Mouse (Mus musculus): ENCODE measurements around the gene Pcnx4. TPM values are rescaled to one million over a fixed set of nuclear protein-coding genes. Genes with fewer than 3 reads are reported as not detected.

Gene Pcnx4
- polyA plus RNA-seq, 1 experiment: 4.9 TPM

- TF ChIP-seq MYOD1 (IDR thresholded peaks at IDR 0.05; ENCODE audit: control insufficient read depth, insufficient read length, low read depth): no peak
- TF ChIP-seq CEBPB (IDR thresholded peaks at IDR 0.05; ENCODE audit: low read depth): no peak
- no peak for TF ChIP-seq USF1 (IDR thresholded peaks at IDR 0.05; ENCODE audit: low read depth)
- no peak for TF ChIP-seq FOSL1 (IDR thresholded peaks at IDR 0.05; ENCODE audit: insufficient read depth, low read length, poor library complexity, severe bottlenecking)
- no peak for TF ChIP-seq MYOG (IDR thresholded peaks at IDR 0.05; ENCODE audit: control insufficient read depth, extremely low read depth, insufficient read length)
- TF ChIP-seq MAX (IDR thresholded peaks at IDR 0.05): no peak
- no peak for TF ChIP-seq CTCF (IDR thresholded peaks at IDR 0.05; ENCODE audit: control insufficient read depth, insufficient read depth, insufficient read length)
- no peaks in the 10 kb centered on the region for H3K79me3 ChIP-seq (ENCODE audit: low read depth)
These were observed 26.6 kb upstream of the Pcnx4 start for GRCm38 (mm10) chr12:72509606-72510005.

GRCm38 (mm10) chr12:72515446-72515845 lies 20.7 kb upstream of the Pcnx4 start:
- Histone ChIP-seq H3K79me3 (ENCODE audit: low read depth) (no peaks in the 10 kb centered on the region), H3K4me3 (ENCODE audit: insufficient read depth, poor library complexity, severe bottlenecking) (no peak overlapping the region), H3K27me3 (ENCODE audit: control insufficient read depth, insufficient read depth, insufficient read length) (peaks cover 13% of the 10 kb centered on the region), H3ac (ENCODE audit: control insufficient read depth, insufficient read length, low read depth) (no peak overlapping the region), H3K36me3 (ENCODE audit: control insufficient read depth, insufficient read depth) (no peaks in the 10 kb centered on the region), H3K79me2 (ENCODE audit: control insufficient read depth, insufficient read depth) (no peaks in the 10 kb centered on the region)
- TF ChIP-seq FOSL1 (IDR thresholded peaks at IDR 0.05; ENCODE audit: insufficient read depth, low read length, poor library complexity, severe bottlenecking): no peak
- no peak for TF ChIP-seq USF1 (IDR thresholded peaks at IDR 0.05; ENCODE audit: low read depth)
- no peak for TF ChIP-seq MYOD1 (IDR thresholded peaks at IDR 0.05; ENCODE audit: control insufficient read depth, insufficient read length, low read depth)
- TF ChIP-seq CEBPB (IDR thresholded peaks at IDR 0.05; ENCODE audit: low read depth): no peak
- no peak for TF ChIP-seq CTCF (IDR thresholded peaks at IDR 0.05; ENCODE audit: control insufficient read depth, insufficient read depth, insufficient read length)
- no peak for TF ChIP-seq MYOG (IDR thresholded peaks at IDR 0.05; ENCODE audit: control insufficient read depth, extremely low read depth, insufficient read length)
- no peak for TF ChIP-seq MAX (IDR thresholded peaks at IDR 0.05)

More at GRCm38 (mm10) chr12:72509606-72510005, 26.6 kb upstream of the Pcnx4 start:
- H3K36me3 ChIP-seq (ENCODE audit: control insufficient read depth, insufficient read depth): no peaks in the 10 kb centered on the region
- H3ac ChIP-seq (ENCODE audit: control insufficient read depth, insufficient read length, low read depth): no peak overlapping the region
- no peaks in the 10 kb centered on the region for H3K79me2 ChIP-seq (ENCODE audit: control insufficient read depth, insufficient read depth)
- H3K27me3 ChIP-seq (ENCODE audit: control insufficient read depth, insufficient read depth, insufficient read length): peaks cover 15% of the 10 kb centered on the region
- H3K4me3 ChIP-seq (ENCODE audit: insufficient read depth, poor library complexity, severe bottlenecking): no peak overlapping the region

- no peaks in the 10 kb centered on the region for H3K36me3 ChIP-seq (ENCODE audit: control insufficient read depth, insufficient read depth)
- no peak overlapping the region for H3K4me3 ChIP-seq (ENCODE audit: insufficient read depth, poor library complexity, severe bottlenecking)
- TF ChIP-seq USF1 (IDR thresholded peaks at IDR 0.05; ENCODE audit: low read depth): no peak
- no peak for TF ChIP-seq CTCF (IDR thresholded peaks at IDR 0.05; ENCODE audit: control insufficient read depth, insufficient read depth, insufficient read length)
- TF ChIP-seq MAX (IDR thresholded peaks at IDR 0.05): no peak
- no peak for TF ChIP-seq MYOG (IDR thresholded peaks at IDR 0.05; ENCODE audit: control insufficient read depth, extremely low read depth, insufficient read length)
- TF ChIP-seq MYOD1 (IDR thresholded peaks at IDR 0.05; ENCODE audit: control insufficient read depth, insufficient read length, low read depth): no peak
- no peak for TF ChIP-seq CEBPB (IDR thresholded peaks at IDR 0.05; ENCODE audit: low read depth)
- no peak for TF ChIP-seq FOSL1 (IDR thresholded peaks at IDR 0.05; ENCODE audit: insufficient read depth, low read length, poor library complexity, severe bottlenecking)
- H3K79me3 ChIP-seq (ENCODE audit: low read depth): no peaks in the 10 kb centered on the region
- no peak overlapping the region for H3ac ChIP-seq (ENCODE audit: control insufficient read depth, insufficient read length, low read depth)
- peaks cover 8% of the 10 kb centered on the region for H3K27me3 ChIP-seq (ENCODE audit: control insufficient read depth, insufficient read depth, insufficient read length)
- H3K79me2 ChIP-seq (ENCODE audit: control insufficient read depth, insufficient read depth): no peaks in the 10 kb centered on the region
These were observed 18.0 kb upstream of the Pcnx4 start for GRCm38 (mm10) chr12:72518114-72518728.

- Histone ChIP-seq H3K36me3 (ENCODE audit: control insufficient read depth, insufficient read depth) (no peaks in the 10 kb centered on the region), H3K4me3 (ENCODE audit: insufficient read depth, poor library complexity, severe bottlenecking) (no peak overlapping the region), H3K79me2 (ENCODE audit: control insufficient read depth, insufficient read depth) (no peaks in the 10 kb centered on the region), H3K79me3 (ENCODE audit: low read depth) (no peaks in the 10 kb centered on the region), H3ac (ENCODE audit: control insufficient read depth, insufficient read length, low read depth) (no peak overlapping the region), H3K27me3 (ENCODE audit: control insufficient read depth, insufficient read depth, insufficient read length) (peaks cover 4% of the 10 kb centered on the region)
- TF ChIP-seq MAX (IDR thresholded peaks at IDR 0.05): no peak
These were observed 16.8 kb upstream of the Pcnx4 start for GRCm38 (mm10) chr12:72519352-72519751.

GRCm38 (mm10) chr12:72519855-72520254 lies 16.3 kb upstream of the Pcnx4 start:
- H3K27me3 ChIP-seq (ENCODE audit: control insufficient read depth, insufficient read depth, insufficient read length): peaks cover 2% of the 10 kb centered on the region
- no peaks in the 10 kb centered on the region for H3K79me3 ChIP-seq (ENCODE audit: low read depth)
- TF ChIP-seq MYOG (IDR thresholded peaks at IDR 0.05; ENCODE audit: control insufficient read depth, extremely low read depth, insufficient read length): no peak
- no peak for TF ChIP-seq CTCF (IDR thresholded peaks at IDR 0.05; ENCODE audit: control insufficient read depth, insufficient read depth, insufficient read length)
- TF ChIP-seq MAX (IDR thresholded peaks at IDR 0.05): no peak
- no peak for TF ChIP-seq MYOD1 (IDR thresholded peaks at IDR 0.05; ENCODE audit: control insufficient read depth, insufficient read length, low read depth)
- no peak for TF ChIP-seq CEBPB (IDR thresholded peaks at IDR 0.05; ENCODE audit: low read depth)
- TF ChIP-seq USF1 (IDR thresholded peaks at IDR 0.05; ENCODE audit: low read depth): no peak
- TF ChIP-seq FOSL1 (IDR thresholded peaks at IDR 0.05; ENCODE audit: insufficient read depth, low read length, poor library complexity, severe bottlenecking): no peak
- H3K4me3 ChIP-seq (ENCODE audit: insufficient read depth, poor library complexity, severe bottlenecking): no peak overlapping the region
- H3K36me3 ChIP-seq (ENCODE audit: control insufficient read depth, insufficient read depth): no peaks in the 10 kb centered on the region
- H3ac ChIP-seq (ENCODE audit: control insufficient read depth, insufficient read length, low read depth): no peak overlapping the region
- no peaks in the 10 kb centered on the region for H3K79me2 ChIP-seq (ENCODE audit: control insufficient read depth, insufficient read depth)

GRCm38 (mm10) chr12:72520645-72521044 lies 15.5 kb upstream of the Pcnx4 start:
- H3K36me3 ChIP-seq (ENCODE audit: control insufficient read depth, insufficient read depth): no peaks in the 10 kb centered on the region
- H3ac ChIP-seq (ENCODE audit: control insufficient read depth, insufficient read length, low read depth): no peak overlapping the region
- H3K79me3 ChIP-seq (ENCODE audit: low read depth): no peaks in the 10 kb centered on the region
- no peaks in the 10 kb centered on the region for H3K79me2 ChIP-seq (ENCODE audit: control insufficient read depth, insufficient read depth)
- no peak overlapping the region for H3K4me3 ChIP-seq (ENCODE audit: insufficient read depth, poor library complexity, severe bottlenecking)
- peak; percentile 14 for TF ChIP-seq CTCF (IDR thresholded peaks at IDR 0.05; ENCODE audit: control insufficient read depth, insufficient read depth, insufficient read length)
- no peak for TF ChIP-seq MAX (IDR thresholded peaks at IDR 0.05)
- TF ChIP-seq CEBPB (IDR thresholded peaks at IDR 0.05; ENCODE audit: low read depth): no peak
- no peak for TF ChIP-seq MYOG (IDR thresholded peaks at IDR 0.05; ENCODE audit: control insufficient read depth, extremely low read depth, insufficient read length)
- TF ChIP-seq USF1 (IDR thresholded peaks at IDR 0.05; ENCODE audit: low read depth): no peak
- no peak for TF ChIP-seq MYOD1 (IDR thresholded peaks at IDR 0.05; ENCODE audit: control insufficient read depth, insufficient read length, low read depth)
- TF ChIP-seq FOSL1 (IDR thresholded peaks at IDR 0.05; ENCODE audit: insufficient read depth, low read length, poor library complexity, severe bottlenecking): no peak
- no peaks in the 10 kb centered on the region for H3K27me3 ChIP-seq (ENCODE audit: control insufficient read depth, insufficient read depth, insufficient read length)

All from C2C12 (cell line).